Mouse (Mus musculus): ENCODE measurements around the gene Map7. TPM values are rescaled to one million over a fixed set of nuclear protein-coding genes. Genes with fewer than 3 reads are reported as not detected.

Gene Map7
- polyA plus RNA-seq, 1 experiment from 2014 or later = 7.4 TPM

GRCm38 (mm10) chr10:20190139-20190747 is 42.0 kb downstream of the Map7 start:
- no peaks in the 10 kb centered on the region for H3K27me3 ChIP-seq (replicated peaks)
- H3K9me3 ChIP-seq (replicated peaks) = no peaks in the 10 kb centered on the region
- H3K4me3 ChIP-seq = no peak overlapping the region
- no peak overlapping the region for H3K4me2 ChIP-seq
- 65% methylated on average over 6 of the region's 6 CpGs for WGBS
- H3K36me3 ChIP-seq = no peaks in the 10 kb centered on the region
- no peak overlapping the region for H3K9ac ChIP-seq
- H3K4me1 ChIP-seq (replicated peaks) = peaks cover 5% of the 10 kb centered on the region
- ATAC-seq (ENCODE audit: insufficient number of reproducible peaks, low FRiP score) = no peak
- H3K27ac ChIP-seq (ENCODE audit: poor library complexity, severe bottlenecking) = no peak overlapping the region

GRCm38 (mm10) chr10:20194847-20195540 is 46.7 kb downstream of the Map7 start:
- no peak overlapping the region for H3K9ac ChIP-seq
- peaks cover 10% of the 10 kb centered on the region for H3K4me1 ChIP-seq (replicated peaks)
- no peak for ATAC-seq (ENCODE audit: insufficient number of reproducible peaks, low FRiP score)
- H3K36me3 ChIP-seq = no peaks in the 10 kb centered on the region
- H3K9me3 ChIP-seq (replicated peaks) = no peaks in the 10 kb centered on the region
- H3K4me3 ChIP-seq = no peak overlapping the region
- H3K27ac ChIP-seq (ENCODE audit: poor library complexity, severe bottlenecking) = no peak overlapping the region
- 42% methylated on average over 13 of the region's 13 CpGs for WGBS
- no peaks in the 10 kb centered on the region for H3K27me3 ChIP-seq (replicated peaks)
- no peak overlapping the region for H3K4me2 ChIP-seq

DNA sequence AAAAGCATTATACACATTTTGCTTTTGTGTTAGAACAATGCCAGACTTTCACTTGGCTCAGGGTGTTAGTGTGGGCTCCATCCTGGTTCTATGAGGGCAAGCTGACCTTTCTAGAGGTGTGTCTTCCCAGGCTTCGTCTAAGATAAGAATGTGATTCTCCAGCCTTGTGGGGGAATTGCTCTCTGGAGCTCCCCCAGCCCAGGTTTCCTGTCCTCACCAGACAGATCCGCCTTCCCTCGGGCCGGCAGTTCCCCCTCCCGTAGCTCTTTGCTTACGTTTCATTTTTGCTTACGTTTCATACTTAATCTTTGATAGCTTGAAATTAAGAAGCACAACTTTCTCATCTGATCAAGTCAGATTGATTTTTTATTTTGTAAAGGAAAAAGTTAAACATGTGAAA is 48.8 kb downstream of the Map7 start:
- Histone ChIP-seq H3K9ac (no peak overlapping the region), H3K4me2 (no peak overlapping the region), H3K4me1 (replicated peaks) (peaks cover 11% of the 10 kb centered on the region), H3K4me3 (no peak overlapping the region), H3K36me3 (no peaks in the 10 kb centered on the region), H3K27me3 (replicated peaks) (no peaks in the 10 kb centered on the region), H3K27ac (ENCODE audit: poor library complexity, severe bottlenecking) (no peak overlapping the region), H3K9me3 (replicated peaks) (no peaks in the 10 kb centered on the region)
- no peak for ATAC-seq (ENCODE audit: insufficient number of reproducible peaks, low FRiP score)
- 59% methylated on average over 7 of the region's 7 CpGs for WGBS

- 74% methylated on average over 10 of the region's 10 CpGs for WGBS
- peaks cover 14% of the 10 kb centered on the region for H3K4me1 ChIP-seq (replicated peaks)
- no peaks in the 10 kb centered on the region for H3K9me3 ChIP-seq (replicated peaks)
- H3K36me3 ChIP-seq = no peaks in the 10 kb centered on the region
- no peak for ATAC-seq (ENCODE audit: insufficient number of reproducible peaks, low FRiP score)
- H3K4me3 ChIP-seq = no peak overlapping the region
- H3K9ac ChIP-seq = no peak overlapping the region
- no peak overlapping the region for H3K27ac ChIP-seq (ENCODE audit: poor library complexity, severe bottlenecking)
- no peak overlapping the region for H3K4me2 ChIP-seq
- no peaks in the 10 kb centered on the region for H3K27me3 ChIP-seq (replicated peaks)
Measured at GRCm38 (mm10) chr10:20198968-20199737, 50.9 kb downstream of the Map7 start.

DNA sequence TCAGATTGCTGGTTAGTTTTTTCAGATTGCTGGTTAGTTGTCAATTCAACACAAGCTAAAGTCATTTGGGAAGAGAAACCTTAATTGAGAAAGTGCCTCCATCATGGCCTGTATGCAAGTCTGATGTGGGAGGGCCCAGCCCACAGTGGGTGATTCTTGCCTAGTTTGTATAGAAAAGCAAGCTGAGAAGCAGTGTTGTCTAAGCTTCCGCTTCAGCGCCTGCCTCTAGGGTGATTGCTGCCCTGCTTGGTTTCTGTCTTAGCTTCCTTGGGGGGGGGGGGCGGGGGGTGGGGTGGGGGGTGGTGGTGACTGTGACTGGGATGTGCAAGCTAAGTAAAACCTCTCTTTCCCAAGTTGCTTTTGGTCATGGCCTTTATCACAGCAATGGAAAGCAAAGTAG is 53.0 kb downstream of the Map7 start:
- Histone ChIP-seq H3K9ac (no peak overlapping the region), H3K27me3 (replicated peaks) (no peaks in the 10 kb centered on the region), H3K4me1 (replicated peaks) (peaks cover 17% of the 10 kb centered on the region), H3K36me3 (no peaks in the 10 kb centered on the region), H3K27ac (ENCODE audit: poor library complexity, severe bottlenecking) (no peak overlapping the region), H3K4me2 (no peak overlapping the region), H3K9me3 (replicated peaks) (no peaks in the 10 kb centered on the region), H3K4me3 (no peak overlapping the region)
- no peak for ATAC-seq (ENCODE audit: insufficient number of reproducible peaks, low FRiP score)
- 58% methylated on average over 3 of the region's 3 CpGs for WGBS

DNA sequence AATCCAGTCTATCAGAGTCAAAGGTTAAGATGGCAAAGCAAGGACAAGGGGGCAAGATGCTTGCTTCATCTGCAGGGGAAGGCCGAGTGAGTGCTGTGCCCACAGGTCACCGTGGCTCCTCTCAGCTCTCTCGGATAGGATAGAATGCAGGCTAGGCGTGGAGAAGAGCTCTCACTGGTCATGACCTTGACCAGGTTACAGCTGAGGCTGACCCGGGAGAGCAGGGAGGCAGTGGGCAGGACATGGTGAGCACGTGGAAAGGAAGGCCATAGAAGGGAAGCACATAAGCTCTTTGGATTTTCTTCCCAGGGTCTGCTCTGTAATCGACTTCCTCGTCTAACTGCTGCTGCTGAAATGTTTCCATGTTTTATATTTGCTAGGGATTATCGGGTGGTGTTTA is 53.9 kb downstream of the Map7 start:
- 52% methylated on average over 9 of the region's 9 CpGs for WGBS
- no peaks in the 10 kb centered on the region for H3K36me3 ChIP-seq
- H3K27me3 ChIP-seq (replicated peaks) = no peaks in the 10 kb centered on the region
- no peak overlapping the region for H3K4me3 ChIP-seq
- no peak overlapping the region for H3K4me2 ChIP-seq
- no peak overlapping the region for H3K27ac ChIP-seq (ENCODE audit: poor library complexity, severe bottlenecking)
- no peak overlapping the region for H3K9ac ChIP-seq
- H3K4me1 ChIP-seq (replicated peaks) = peaks cover 15% of the 10 kb centered on the region
- H3K9me3 ChIP-seq (replicated peaks) = no peaks in the 10 kb centered on the region
- ATAC-seq (ENCODE audit: insufficient number of reproducible peaks, low FRiP score) = no peak

- no peaks in the 10 kb centered on the region for H3K9me3 ChIP-seq (replicated peaks)
- ATAC-seq (ENCODE audit: insufficient number of reproducible peaks, low FRiP score) = no peak
- no peaks in the 10 kb centered on the region for H3K27me3 ChIP-seq (replicated peaks)
- no peak overlapping the region for H3K4me2 ChIP-seq
- H3K4me1 ChIP-seq (replicated peaks) = peaks cover 15% of the 10 kb centered on the region
- H3K4me3 ChIP-seq = no peak overlapping the region
- H3K9ac ChIP-seq = no peak overlapping the region
- 81% methylated on average over 6 of the region's 6 CpGs for WGBS
- H3K27ac ChIP-seq (ENCODE audit: poor library complexity, severe bottlenecking) = no peak overlapping the region
- H3K36me3 ChIP-seq = no peaks in the 10 kb centered on the region
Measured at GRCm38 (mm10) chr10:20202818-20203217, 54.5 kb downstream of the Map7 start.

DNA sequence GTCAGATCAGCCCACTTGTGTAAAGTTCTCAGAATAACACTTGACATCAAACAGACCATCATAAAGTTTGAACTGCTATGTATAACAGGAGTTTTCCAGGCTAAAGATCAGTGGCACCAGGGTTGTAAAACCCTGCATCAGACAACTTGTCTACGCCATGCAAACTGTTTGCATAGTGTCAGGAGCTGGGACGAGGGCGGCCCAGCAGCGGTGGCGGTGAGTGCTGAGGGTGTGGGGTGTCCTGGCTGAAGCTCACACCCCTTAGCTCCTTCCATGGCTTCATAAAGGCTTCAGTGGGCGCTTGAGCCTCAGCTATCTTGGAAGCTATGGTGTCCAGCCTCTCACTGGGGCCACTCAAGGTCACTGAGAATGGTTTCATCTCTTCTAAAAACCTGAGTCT is 55.2 kb downstream of the Map7 start:
- no peaks in the 10 kb centered on the region for H3K36me3 ChIP-seq
- ATAC-seq (ENCODE audit: insufficient number of reproducible peaks, low FRiP score) = no peak
- H3K27me3 ChIP-seq (replicated peaks) = no peaks in the 10 kb centered on the region
- H3K27ac ChIP-seq (ENCODE audit: poor library complexity, severe bottlenecking) = no peak overlapping the region
- H3K9me3 ChIP-seq (replicated peaks) = no peaks in the 10 kb centered on the region
- H3K9ac ChIP-seq = no peak overlapping the region
- peaks cover 15% of the 10 kb centered on the region for H3K4me1 ChIP-seq (replicated peaks)
- 84% methylated on average over 6 of the region's 6 CpGs for WGBS
- H3K4me3 ChIP-seq = no peak overlapping the region
- H3K4me2 ChIP-seq = no peak overlapping the region

DNA sequence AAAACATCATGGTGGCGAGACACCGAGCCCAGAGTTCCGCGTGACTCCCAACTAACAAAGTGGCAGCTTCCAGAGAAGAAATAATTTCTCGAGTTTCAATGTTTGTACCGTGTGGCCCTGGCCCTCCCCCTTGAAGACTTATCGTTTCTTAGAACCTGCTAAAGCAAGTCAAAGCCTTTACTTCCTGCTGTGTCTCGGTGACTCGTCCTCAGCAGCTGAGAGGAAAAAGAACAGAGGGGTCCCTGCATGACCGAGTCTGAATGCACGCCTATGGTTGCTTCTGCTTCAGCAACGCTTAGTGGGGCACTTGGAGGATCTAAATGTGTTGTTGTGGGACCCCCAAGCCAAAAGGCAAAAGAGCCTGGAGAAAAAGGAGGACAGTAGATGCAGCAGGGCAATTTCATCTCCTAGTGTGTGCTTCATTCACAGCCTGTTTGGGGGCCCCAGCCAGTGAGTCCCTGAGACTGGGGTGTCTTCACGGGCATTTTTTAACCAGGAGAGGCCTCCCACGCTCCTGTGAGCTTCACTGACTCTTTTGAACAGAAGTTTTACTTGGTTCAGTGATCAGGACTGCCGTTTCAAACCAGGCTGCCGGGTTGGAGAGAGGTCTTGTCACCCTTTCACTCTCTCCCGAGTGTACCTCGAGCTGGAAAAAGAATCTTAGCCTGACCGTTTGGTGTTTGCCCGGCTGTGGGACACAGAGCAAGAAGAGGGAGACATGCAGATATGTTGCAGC is 56.6 kb downstream of the Map7 start:
- no peaks in the 10 kb centered on the region for H3K27me3 ChIP-seq (replicated peaks)
- peaks cover 10% of the 10 kb centered on the region for H3K4me1 ChIP-seq (replicated peaks)
- H3K27ac ChIP-seq (ENCODE audit: poor library complexity, severe bottlenecking) = no peak overlapping the region
- H3K4me3 ChIP-seq = no peak overlapping the region
- no peak overlapping the region for H3K9ac ChIP-seq
- no peaks in the 10 kb centered on the region for H3K36me3 ChIP-seq
- 53% methylated on average over 20 of the region's 20 CpGs for WGBS
- no peak overlapping the region for H3K4me2 ChIP-seq
- no peaks in the 10 kb centered on the region for H3K9me3 ChIP-seq (replicated peaks)
- no peak for ATAC-seq (ENCODE audit: insufficient number of reproducible peaks, low FRiP score)

DNA sequence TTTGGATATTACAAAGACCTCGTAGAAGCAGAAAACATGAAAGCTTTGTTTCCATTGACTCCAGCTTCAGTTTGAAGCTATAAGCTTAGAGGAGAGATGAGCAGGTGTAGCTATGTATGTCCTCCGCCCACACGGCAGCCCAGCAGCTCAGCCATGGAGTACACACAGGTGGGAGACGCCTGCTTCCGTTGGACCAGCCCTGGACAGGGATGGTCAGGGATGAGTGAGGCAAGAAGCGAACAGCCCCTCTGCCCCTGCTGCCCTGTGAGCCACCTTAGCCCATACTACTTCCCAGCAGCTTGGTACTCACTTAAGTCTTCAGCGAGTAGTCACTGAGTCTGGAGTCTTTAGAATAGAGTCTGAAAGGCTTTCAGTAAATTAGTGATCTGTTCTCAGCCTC is 58.7 kb downstream of the Map7 start:
- H3K9ac ChIP-seq = no peak overlapping the region
- H3K36me3 ChIP-seq = no peaks in the 10 kb centered on the region
- no peak for ATAC-seq (ENCODE audit: insufficient number of reproducible peaks, low FRiP score)
- no peak overlapping the region for H3K4me2 ChIP-seq
- H3K27me3 ChIP-seq (replicated peaks) = no peaks in the 10 kb centered on the region
- H3K4me1 ChIP-seq (replicated peaks) = peaks cover 10% of the 10 kb centered on the region
- H3K9me3 ChIP-seq (replicated peaks) = no peaks in the 10 kb centered on the region
- no peak overlapping the region for H3K4me3 ChIP-seq
- WGBS = 85% methylated on average over 7 of the region's 7 CpGs
- no peak overlapping the region for H3K27ac ChIP-seq (ENCODE audit: poor library complexity, severe bottlenecking)

Measured in heart, embryonic 12.5 days (tissue).